Mouse (Mus musculus) heart, embryonic 15.5 days (tissue): ENCODE results near the gene Nudt10. TPM values are rescaled to one million over a fixed set of nuclear protein-coding genes. Genes with fewer than 3 reads are reported as not detected.
"Not testable (repeated sequence)": the region's sequence is repeated elsewhere in the genome, so short reads cannot be mapped to it uniquely, and the experiment has no call there.

Source experiments
- ATAC-seq: fragments of 200-750 bp; cut with Nextera tagmentation; replicated peaks from 2 replicates; pipeline ENCODE4 v1.8.0; 2017; ENCODE audit warnings: low read depth, moderate TSS enrichment; ENCODE audit not compliant: insufficient number of reproducible peaks, insufficient read depth, low FRiP score
- H3K27ac ChIP-seq: fragments of 300-500 bp; sonication (generic); 2 replicates; pipeline ENCODE4 v1.5.1; 2015; ENCODE audit warnings: mild to moderate bottlenecking, inconsistent platforms
- H3K27me3 ChIP-seq: fragments of 300-500 bp; sonication (generic); 2 replicates; pipeline ENCODE4 v1.6.1; 2015; ENCODE audit warnings: inconsistent platforms
- H3K36me3 ChIP-seq: fragments of 300-500 bp; sonication (generic); 2 replicates; pipeline ENCODE4 v1.6.1; 2015; ENCODE audit warnings: mild to moderate bottlenecking, inconsistent platforms
- H3K4me1 ChIP-seq: fragments of 300-500 bp; sonication (generic); replicated peaks from 2 replicates; pipeline ENCODE4 v1.6.1; 2015; ENCODE audit warnings: inconsistent platforms
- H3K4me2 ChIP-seq: fragments of 300-500 bp; sonication (generic); 2 replicates; pipeline ENCODE4 v1.6.1; 2015; ENCODE audit warnings: inconsistent platforms, mild to moderate bottlenecking, moderate library complexity
- H3K4me3 ChIP-seq: fragments of 300-500 bp; sonication (generic); 2 replicates; pipeline ENCODE4 v1.5.1; 2015; ENCODE audit warnings: mild to moderate bottlenecking, inconsistent platforms
- H3K9ac ChIP-seq: fragments of 300-500 bp; sonication (generic); 2 replicates; pipeline ENCODE4 v1.6.1; 2015; ENCODE audit warnings: mild to moderate bottlenecking, inconsistent platforms
- H3K9me3 ChIP-seq: fragments of 300-500 bp; sonication (generic); replicated peaks from 2 replicates; pipeline ENCODE4 v1.6.1; 2016; ENCODE audit warnings: inconsistent platforms
- WGBS: fragments of 180-500 bp; shearing (Covaris S2); methylation state at CpG from one replicate; pipeline ENCODE4 v1.1.7; 2015; ENCODE audit warnings: mixed read lengths; 5-methylcytosine and 5-hydroxymethylcytosine counted together
- polyA plus RNA-seq: library from polyadenylated mRNA; unstranded; fragments of >200 nt; fragmentation: Nextera tagmentation; extraction: Ambion mirVana; gene quantifications from 2 replicates; pipeline ENCODE4 v1.2.1, GENCODE M21; 2015

The Nudt10 gene
- 2.3 and 3.4 TPM in 2 replicates for polyA plus RNA-seq

DNA sequence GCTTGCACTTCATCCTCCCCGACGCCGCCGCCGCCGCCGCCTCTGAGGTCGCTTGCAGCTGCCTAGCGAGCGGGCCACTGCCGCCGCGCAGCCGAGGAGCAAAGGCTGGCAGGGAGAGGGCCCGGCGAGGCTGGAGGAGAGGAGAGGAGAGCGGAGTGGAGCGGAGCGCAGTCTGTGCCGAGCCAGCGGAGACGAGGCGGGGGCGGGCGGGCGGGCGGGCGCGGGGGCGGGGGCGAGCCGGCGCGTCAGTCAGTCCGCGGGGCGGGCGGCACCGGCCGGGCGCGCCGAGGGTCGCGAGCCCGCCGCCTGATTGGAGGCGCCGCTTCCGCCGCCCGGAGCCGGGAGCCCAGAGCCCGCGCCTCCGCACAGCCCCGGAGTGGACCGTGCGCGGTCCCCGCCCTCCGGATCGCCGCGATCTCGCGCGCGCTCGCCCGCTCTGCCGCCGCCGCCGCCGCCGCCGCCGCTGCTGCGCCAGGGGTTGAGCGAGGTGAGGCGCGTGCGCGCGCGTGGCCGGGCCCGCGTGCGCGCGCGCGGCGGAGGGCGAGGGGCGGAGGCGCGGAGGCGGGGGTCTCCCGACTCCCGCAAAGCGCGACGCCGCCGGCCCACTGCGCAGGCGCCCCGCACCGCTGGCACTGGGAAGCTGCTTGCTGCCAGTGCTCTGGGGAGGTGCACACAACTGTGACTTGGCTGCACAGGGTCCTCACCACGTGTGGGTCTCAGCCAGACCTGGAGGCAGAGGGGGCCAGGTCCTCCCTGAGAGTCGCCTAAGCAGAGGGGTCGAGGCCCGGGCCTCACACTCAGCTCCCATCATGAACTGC, at the start of gene Nudt10:
Gene Nudt10 (minus strand): TSS at position 193 of the 818 bp plus-strand sequence.
- no CpG with 5 or more reads among the region's 116 CpGs for WGBS
- H3K9ac ChIP-seq, H3K27ac ChIP-seq, H3K9me3 ChIP-seq, H3K4me1 ChIP-seq, H3K27me3 ChIP-seq, H3K36me3 ChIP-seq: not testable (repeated sequence)
- ATAC-seq, result peak; percentile 81
- Histone ChIP-seq H3K4me3 (peak within 1 kb of the TSS; percentile 40), H3K4me2 (peak within 1 kb of the TSS; percentile 57)

GRCm38 (mm10) chrX:6172136-6172822, 536 bp downstream of the Nudt10 start:
- H3K9ac ChIP-seq, H3K9me3 ChIP-seq, H3K27ac ChIP-seq, H3K4me1 ChIP-seq, H3K27me3 ChIP-seq, H3K36me3 ChIP-seq: not testable (repeated sequence)
- ATAC-seq, result peak; percentile 44
- WGBS, result 16% methylated on average over 17 of the region's 64 CpGs
- Histone ChIP-seq H3K4me2 (peak overlapping the region; percentile 57), H3K4me3 (peak overlapping the region; percentile 40)

- WGBS, result 24% methylated on average over 12 of the region's 12 CpGs
- peak overlapping the region; percentile 40 for H3K4me3 ChIP-seq
- no peaks in the 10 kb centered on the region for H3K9me3 ChIP-seq
- no peaks in the 10 kb centered on the region for H3K27me3 ChIP-seq
- H3K27ac ChIP-seq, result no peak overlapping the region
- peak overlapping the region; percentile 57 for H3K4me2 ChIP-seq
- H3K9ac ChIP-seq, result no peak overlapping the region
- no peaks in the 10 kb centered on the region for H3K4me1 ChIP-seq
- H3K36me3 ChIP-seq, result no peaks in the 10 kb centered on the region
- no peak for ATAC-seq
These were observed 1.1 kb downstream of the Nudt10 start for GRCm38 (mm10) chrX:6171718-6172117.

Other genes with a start within 250 kb of the Nudt10 start
- 2.7 and 2.9 TPM in 2 replicates for gene Nudt11, start 125.6 kb downstream of the Nudt10 start, polyA plus RNA-seq
- not detected in 2 replicates for gene AU022751, start 89.6 kb downstream of the Nudt10 start, polyA plus RNA-seq
- gene Bmp15, start 147.7 kb upstream of the Nudt10 start, polyA plus RNA-seq, result 0.24 and 0.40 TPM in 2 replicates
- gene Shroom4, start 226.8 kb upstream of the Nudt10 start, polyA plus RNA-seq, result 2.2 and 3.5 TPM in 2 replicates